Mouse (Mus musculus): Measurements from ENCODE around the gene Lmo1. TPM values are rescaled to one million over a fixed set of nuclear protein-coding genes. Genes with fewer than 3 reads are reported as not detected.

The Lmo1 gene
- polyA plus RNA-seq, 1 experiment from 2014 or later: 33.9 TPM

- Histone ChIP-seq H3K9ac (replicated peaks; ENCODE audit: low read depth, low read length) (no peak overlapping the region), H3K27me3 (ENCODE audit: control insufficient read depth, insufficient read depth, low read length) (no peaks in the 10 kb centered on the region), H3K4me1 (ENCODE audit: control insufficient read depth, insufficient read depth, low read length) (no peaks in the 10 kb centered on the region), H3K27ac (ENCODE audit: low read depth, low read length) (no peak overlapping the region), H3K9me3 (ENCODE audit: control insufficient read depth, low read length) (no peaks in the 10 kb centered on the region), H3K4me3 (ENCODE audit: low read depth, low read length) (no peak overlapping the region), H3K4me2 (ENCODE audit: low read depth, low read length) (no peak overlapping the region), H3K36me3 (ENCODE audit: control insufficient read depth, insufficient read depth, low read length) (no peaks in the 10 kb centered on the region)
- no peak for ATAC-seq (ENCODE audit: low read depth)
- WGBS: 78% methylated on average over 2 of the region's 2 CpGs
Observed at GRCm38 (mm10) chr7:109206358-109206757, 31.4 kb upstream of the Lmo1 start.

DNA sequence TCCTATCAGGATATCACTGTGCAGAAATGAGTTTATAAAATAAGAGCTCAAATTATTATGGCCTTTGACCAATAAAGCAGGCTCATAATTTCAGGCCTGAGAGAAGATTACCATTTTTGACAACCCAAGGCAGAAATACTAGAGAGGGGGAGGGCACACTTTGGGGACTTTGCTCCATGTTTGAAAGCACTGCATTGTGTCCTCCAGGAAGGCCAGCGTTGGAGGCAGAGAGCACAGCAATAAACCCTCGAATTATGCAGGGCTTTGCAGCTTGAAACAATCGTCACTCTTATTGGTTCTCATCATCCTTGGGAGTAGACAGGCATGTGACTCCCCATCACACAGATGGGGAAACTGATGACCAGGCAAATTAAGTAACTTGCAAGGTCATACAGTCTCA, 28.1 kb upstream of the Lmo1 start:
- H3K9me3 ChIP-seq (ENCODE audit: control insufficient read depth, low read length): no peaks in the 10 kb centered on the region
- H3K9ac ChIP-seq (replicated peaks; ENCODE audit: low read depth, low read length): no peak overlapping the region
- H3K4me2 ChIP-seq (ENCODE audit: low read depth, low read length): no peak overlapping the region
- WGBS: 30% methylated on average over 3 of the region's 3 CpGs
- H3K27me3 ChIP-seq (ENCODE audit: control insufficient read depth, insufficient read depth, low read length): no peaks in the 10 kb centered on the region
- no peak overlapping the region for H3K27ac ChIP-seq (ENCODE audit: low read depth, low read length)
- no peaks in the 10 kb centered on the region for H3K4me1 ChIP-seq (ENCODE audit: control insufficient read depth, insufficient read depth, low read length)
- peak; percentile 22; the same call in 1 of the 2 replicates for ATAC-seq (ENCODE audit: low read depth)
- no peak overlapping the region for H3K4me3 ChIP-seq (ENCODE audit: low read depth, low read length)
- H3K36me3 ChIP-seq (ENCODE audit: control insufficient read depth, insufficient read depth, low read length): no peaks in the 10 kb centered on the region

- no peak overlapping the region for H3K4me3 ChIP-seq (ENCODE audit: low read depth, low read length)
- ATAC-seq (ENCODE audit: low read depth): no peak
- 82% methylated on average over 3 of the region's 3 CpGs for WGBS
- H3K36me3 ChIP-seq (ENCODE audit: control insufficient read depth, insufficient read depth, low read length): no peaks in the 10 kb centered on the region
- no peaks in the 10 kb centered on the region for H3K27me3 ChIP-seq (ENCODE audit: control insufficient read depth, insufficient read depth, low read length)
- H3K9ac ChIP-seq (replicated peaks; ENCODE audit: low read depth, low read length): no peak overlapping the region
- H3K27ac ChIP-seq (ENCODE audit: low read depth, low read length): no peak overlapping the region
- H3K4me1 ChIP-seq (ENCODE audit: control insufficient read depth, insufficient read depth, low read length): peaks cover 10% of the 10 kb centered on the region
- H3K4me2 ChIP-seq (ENCODE audit: low read depth, low read length): no peak overlapping the region
- H3K9me3 ChIP-seq (ENCODE audit: control insufficient read depth, low read length): no peaks in the 10 kb centered on the region
Observed at GRCm38 (mm10) chr7:109200559-109200958, 25.6 kb upstream of the Lmo1 start.

- Histone ChIP-seq H3K9ac (replicated peaks; ENCODE audit: low read depth, low read length) (no peak overlapping the region), H3K27ac (ENCODE audit: low read depth, low read length) (no peak overlapping the region), H3K4me1 (ENCODE audit: control insufficient read depth, insufficient read depth, low read length) (peaks cover 11% of the 10 kb centered on the region), H3K36me3 (ENCODE audit: control insufficient read depth, insufficient read depth, low read length) (no peaks in the 10 kb centered on the region), H3K4me3 (ENCODE audit: low read depth, low read length) (no peak overlapping the region), H3K4me2 (ENCODE audit: low read depth, low read length) (no peak overlapping the region), H3K9me3 (ENCODE audit: control insufficient read depth, low read length) (no peaks in the 10 kb centered on the region), H3K27me3 (ENCODE audit: control insufficient read depth, insufficient read depth, low read length) (no peaks in the 10 kb centered on the region)
- no peak for ATAC-seq (ENCODE audit: low read depth)
- WGBS: 63% methylated on average over 3 of the region's 3 CpGs
Observed at GRCm38 (mm10) chr7:109197161-109197650, 22.2 kb upstream of the Lmo1 start.

DNA sequence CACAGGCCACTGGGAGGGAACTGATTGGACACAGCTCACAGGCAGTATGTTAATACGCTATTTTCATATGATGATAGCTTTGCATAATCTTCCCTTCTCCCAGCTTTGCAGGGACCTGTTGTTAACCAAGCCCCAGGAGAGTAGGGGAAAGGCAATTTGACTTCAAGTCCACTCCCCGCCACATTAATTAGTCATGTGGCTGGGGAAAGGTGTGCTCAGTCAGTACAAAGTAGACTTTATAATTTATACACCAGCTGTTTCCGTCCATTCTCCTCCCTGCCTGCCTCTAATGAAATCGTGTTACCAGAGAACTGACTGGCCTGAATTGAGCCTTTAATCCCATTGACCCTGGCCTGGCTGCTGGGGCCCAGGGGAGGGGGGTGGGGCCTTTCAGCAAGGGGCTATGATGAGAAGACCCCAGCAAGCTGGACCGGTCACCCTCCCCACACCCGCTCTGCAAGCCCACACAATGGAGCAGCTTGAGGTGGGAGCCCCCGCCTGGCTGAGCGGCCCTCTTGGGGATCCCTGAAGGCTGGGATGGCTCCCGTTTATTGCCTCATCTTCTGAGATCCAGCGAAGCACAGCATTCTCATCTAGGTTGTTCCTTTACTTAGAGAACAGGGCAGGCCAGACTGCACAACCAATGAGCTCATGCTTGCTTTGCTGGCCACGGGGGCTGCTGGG, 21.5 kb upstream of the Lmo1 start:
- H3K27me3 ChIP-seq (ENCODE audit: control insufficient read depth, insufficient read depth, low read length): no peaks in the 10 kb centered on the region
- 14% methylated on average over 11 of the region's 11 CpGs for WGBS
- no peak overlapping the region for H3K9ac ChIP-seq (replicated peaks; ENCODE audit: low read depth, low read length)
- no peaks in the 10 kb centered on the region for H3K36me3 ChIP-seq (ENCODE audit: control insufficient read depth, insufficient read depth, low read length)
- peak; percentile 44; the same call in 1 of the 2 replicates for ATAC-seq (ENCODE audit: low read depth)
- H3K4me3 ChIP-seq (ENCODE audit: low read depth, low read length): no peak overlapping the region
- 0 out of 2 replicates have a peak overlapping the region, but pooled peaks have one; percentile 34 for H3K27ac ChIP-seq (ENCODE audit: low read depth, low read length)
- H3K4me2 ChIP-seq (ENCODE audit: low read depth, low read length): no peak overlapping the region
- H3K4me1 ChIP-seq (ENCODE audit: control insufficient read depth, insufficient read depth, low read length): peaks cover 17% of the 10 kb centered on the region
- H3K9me3 ChIP-seq (ENCODE audit: control insufficient read depth, low read length): no peaks in the 10 kb centered on the region

DNA sequence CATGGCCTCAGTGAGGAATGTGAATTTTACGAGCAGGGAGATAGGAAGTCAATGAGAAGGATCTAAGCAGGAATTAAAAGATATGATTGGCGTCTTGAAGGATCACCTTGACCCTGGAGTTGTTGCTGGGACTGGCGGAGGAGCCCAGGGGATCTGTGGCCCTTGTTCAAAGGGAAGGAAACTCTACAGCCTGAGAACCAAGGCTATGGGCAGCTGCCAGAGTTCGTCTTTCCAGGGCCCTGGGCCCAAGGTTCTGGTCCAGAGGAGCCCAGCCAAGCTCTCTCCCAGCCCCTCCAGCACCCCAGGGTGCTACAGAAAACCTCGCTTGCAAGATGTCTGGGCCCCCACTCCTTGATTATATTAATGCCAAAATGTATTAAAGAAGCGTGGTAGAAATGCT, 21.0 kb upstream of the Lmo1 start:
- Histone ChIP-seq H3K27me3 (ENCODE audit: control insufficient read depth, insufficient read depth, low read length) (no peaks in the 10 kb centered on the region), H3K4me2 (ENCODE audit: low read depth, low read length) (no peak overlapping the region), H3K27ac (ENCODE audit: low read depth, low read length) (no peak overlapping the region), H3K4me3 (ENCODE audit: low read depth, low read length) (no peak overlapping the region), H3K9ac (replicated peaks; ENCODE audit: low read depth, low read length) (no peak overlapping the region), H3K36me3 (ENCODE audit: control insufficient read depth, insufficient read depth, low read length) (no peaks in the 10 kb centered on the region), H3K4me1 (ENCODE audit: control insufficient read depth, insufficient read depth, low read length) (peaks cover 21% of the 10 kb centered on the region), H3K9me3 (ENCODE audit: control insufficient read depth, low read length) (no peaks in the 10 kb centered on the region)
- ATAC-seq (ENCODE audit: low read depth): no peak
- 68% methylated on average over 6 of the region's 6 CpGs for WGBS

DNA sequence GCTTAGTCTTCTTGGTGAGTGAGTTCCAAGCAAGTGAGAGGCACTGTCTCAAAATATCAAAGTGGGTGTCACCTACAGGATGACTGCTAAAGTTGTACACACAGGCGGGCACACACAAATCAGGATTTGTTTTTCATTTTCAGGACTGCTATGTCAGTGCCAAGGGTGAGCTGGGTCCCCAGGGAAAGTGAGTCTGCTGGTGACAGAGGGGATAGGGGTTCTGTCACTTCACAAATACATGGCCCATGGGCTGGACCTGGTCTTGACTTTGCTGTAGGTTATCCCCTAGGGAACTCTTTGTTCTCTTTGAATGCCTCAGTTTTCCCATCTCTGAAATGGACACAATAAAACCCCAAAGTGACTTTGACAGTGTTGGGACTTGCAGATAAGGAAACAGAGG, 19.8 kb upstream of the Lmo1 start:
- H3K36me3 ChIP-seq (ENCODE audit: control insufficient read depth, insufficient read depth, low read length): no peaks in the 10 kb centered on the region
- no peak overlapping the region for H3K27ac ChIP-seq (ENCODE audit: low read depth, low read length)
- no peak for ATAC-seq (ENCODE audit: low read depth)
- H3K9ac ChIP-seq (replicated peaks; ENCODE audit: low read depth, low read length): no peak overlapping the region
- H3K4me3 ChIP-seq (ENCODE audit: low read depth, low read length): no peak overlapping the region
- H3K27me3 ChIP-seq (ENCODE audit: control insufficient read depth, insufficient read depth, low read length): no peaks in the 10 kb centered on the region
- H3K4me2 ChIP-seq (ENCODE audit: low read depth, low read length): no peak overlapping the region
- WGBS: 95% methylated on average over 1 of the region's 1 CpGs
- H3K9me3 ChIP-seq (ENCODE audit: control insufficient read depth, low read length): no peaks in the 10 kb centered on the region
- H3K4me1 ChIP-seq (ENCODE audit: control insufficient read depth, insufficient read depth, low read length): peaks cover 26% of the 10 kb centered on the region

DNA sequence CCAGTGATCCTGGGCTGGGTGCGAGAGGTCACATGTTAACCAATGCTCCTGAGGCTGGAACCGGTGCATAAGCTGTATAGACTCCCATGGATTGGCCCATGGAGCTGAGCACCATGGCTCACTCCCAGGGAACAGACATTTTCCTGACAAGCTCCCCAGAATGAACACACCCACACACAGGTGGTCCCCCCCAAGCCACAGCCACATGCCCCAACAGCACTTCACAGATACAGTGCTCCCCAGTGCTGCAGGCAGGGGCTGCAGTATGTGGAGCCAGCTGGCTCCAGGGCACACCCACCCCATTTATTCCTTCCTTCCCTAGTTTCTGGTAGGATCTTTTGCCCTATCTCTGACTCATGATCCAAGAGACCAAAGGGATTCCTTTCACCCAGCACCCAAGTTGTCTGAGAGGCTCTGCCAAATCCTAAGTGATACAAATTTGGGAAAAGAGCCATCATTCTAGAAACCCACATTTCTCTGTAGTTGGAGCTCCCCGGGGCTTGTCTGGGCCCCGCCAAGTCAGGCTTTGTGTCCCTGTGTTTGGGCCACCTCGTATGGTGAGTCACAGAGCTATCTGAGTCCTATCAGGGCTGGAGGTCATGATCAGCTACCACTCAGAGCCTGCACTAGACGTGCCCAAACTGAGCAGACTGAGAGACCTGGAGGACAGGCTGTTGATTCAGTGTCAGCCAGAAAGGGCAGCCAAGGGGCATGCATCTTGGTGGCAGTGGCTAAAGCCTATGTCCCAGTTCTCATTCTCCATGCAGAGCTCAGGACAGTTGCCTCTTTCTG, 12.4 kb upstream of the Lmo1 start:
- H3K27me3 ChIP-seq (ENCODE audit: control insufficient read depth, insufficient read depth, low read length): peaks cover 20% of the 10 kb centered on the region
- peaks cover 17% of the 10 kb centered on the region for H3K4me1 ChIP-seq (ENCODE audit: control insufficient read depth, insufficient read depth, low read length)
- H3K9ac ChIP-seq (replicated peaks; ENCODE audit: low read depth, low read length): no peak overlapping the region
- no peaks in the 10 kb centered on the region for H3K36me3 ChIP-seq (ENCODE audit: control insufficient read depth, insufficient read depth, low read length)
- H3K27ac ChIP-seq (ENCODE audit: low read depth, low read length): no peak overlapping the region
- no peak overlapping the region for H3K4me3 ChIP-seq (ENCODE audit: low read depth, low read length)
- whole genome bisulfite sequencing: 81% methylated on average over 6 of the region's 6 CpGs
- no peaks in the 10 kb centered on the region for H3K9me3 ChIP-seq (ENCODE audit: control insufficient read depth, low read length)
- no peak for ATAC-seq (ENCODE audit: low read depth)
- H3K4me2 ChIP-seq (ENCODE audit: low read depth, low read length): no peak overlapping the region

GRCm38 (mm10) chr7:109185975-109186374, 11.0 kb upstream of the Lmo1 start:
- Histone ChIP-seq H3K27me3 (ENCODE audit: control insufficient read depth, insufficient read depth, low read length) (peaks cover 20% of the 10 kb centered on the region), H3K9ac (replicated peaks; ENCODE audit: low read depth, low read length) (no peak overlapping the region), H3K27ac (ENCODE audit: low read depth, low read length) (no peak overlapping the region), H3K4me3 (ENCODE audit: low read depth, low read length) (no peak overlapping the region), H3K36me3 (ENCODE audit: control insufficient read depth, insufficient read depth, low read length) (no peaks in the 10 kb centered on the region), H3K4me1 (ENCODE audit: control insufficient read depth, insufficient read depth, low read length) (peaks cover 5% of the 10 kb centered on the region), H3K9me3 (ENCODE audit: control insufficient read depth, low read length) (no peaks in the 10 kb centered on the region), H3K4me2 (ENCODE audit: low read depth, low read length) (no peak overlapping the region)
- no peak for ATAC-seq (ENCODE audit: low read depth)
- WGBS: 93% methylated on average over 2 of the region's 2 CpGs

Measured in neural tube, embryonic 14.5 days (tissue).